Mouse (Mus musculus) brain, embryonic 14.5 days (tissue): ENCODE measurements around the gene Stat5b.

Source experiments
- CTCF ChIP-seq: fragments of 200-500 bp; IDR thresholded peaks from 2 replicates; pipeline ENCODE4 v1.5.1; 2012; ENCODE audit warnings: inconsistent platforms, mild to moderate bottlenecking, moderate library complexity, borderline replicate concordance; ENCODE audit not compliant: insufficient read depth, insufficient read length; ENCODE audit errors: extremely low read depth
- POLR2A ChIP-seq: fragments of 200-500 bp; IDR thresholded peaks from 2 replicates; pipeline ENCODE4 v1.6.1; 2012; ENCODE audit warnings: mild to moderate bottlenecking, inconsistent platforms, borderline replicate concordance; ENCODE audit not compliant: poor library complexity, insufficient read depth, insufficient read length, severe bottlenecking; ENCODE audit errors: extremely low read depth

DNA sequence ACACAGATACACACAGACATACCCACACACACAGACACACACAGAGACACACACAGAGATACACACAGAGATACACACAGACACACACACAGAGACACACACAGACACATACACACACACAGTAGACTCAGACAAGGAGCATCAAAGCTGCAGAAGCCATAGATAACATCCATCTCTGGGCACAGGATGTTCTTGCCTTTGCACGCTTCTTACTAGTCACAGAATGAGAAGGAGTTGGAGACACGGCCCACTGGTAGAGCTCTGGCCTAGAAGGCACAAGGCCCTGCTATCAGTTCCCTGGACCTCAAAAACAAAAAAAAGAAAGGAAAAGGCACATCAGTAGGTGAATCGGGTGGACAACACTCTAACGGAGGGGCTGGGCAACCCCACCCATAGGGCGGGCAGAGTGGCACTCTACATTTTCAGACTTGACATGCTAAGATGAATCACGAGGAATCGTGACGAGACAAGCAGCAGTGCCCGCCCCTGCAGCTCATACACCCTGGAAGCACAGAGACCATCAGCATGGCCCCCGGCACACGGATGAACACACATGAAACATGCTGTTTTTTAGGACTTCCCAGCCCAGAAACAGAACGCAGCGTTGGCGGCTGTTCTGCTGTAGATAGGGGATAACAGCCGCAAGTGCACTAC lies 32.0 kb downstream of the Stat5b start:
- TF ChIP-seq POLR2A (no peak), CTCF (no peak)
